Mouse (Mus musculus): ENCODE data around the gene BC017158. TPM values are rescaled to one million over a fixed set of nuclear protein-coding genes. Genes with fewer than 3 reads are reported as not detected.

The BC017158 gene
- total RNA-seq, 2 experiments from 2014 or later = 24.6 to 29.3 TPM

GRCm38 (mm10) chr7:128309216-128309615 lies 11.2 kb upstream of the BC017158 start:
- no peak for DNase-seq

- DNase-seq = no peak
Observed at GRCm38 (mm10) chr7:128307851-128308250, 9.9 kb upstream of the BC017158 start.

DNA sequence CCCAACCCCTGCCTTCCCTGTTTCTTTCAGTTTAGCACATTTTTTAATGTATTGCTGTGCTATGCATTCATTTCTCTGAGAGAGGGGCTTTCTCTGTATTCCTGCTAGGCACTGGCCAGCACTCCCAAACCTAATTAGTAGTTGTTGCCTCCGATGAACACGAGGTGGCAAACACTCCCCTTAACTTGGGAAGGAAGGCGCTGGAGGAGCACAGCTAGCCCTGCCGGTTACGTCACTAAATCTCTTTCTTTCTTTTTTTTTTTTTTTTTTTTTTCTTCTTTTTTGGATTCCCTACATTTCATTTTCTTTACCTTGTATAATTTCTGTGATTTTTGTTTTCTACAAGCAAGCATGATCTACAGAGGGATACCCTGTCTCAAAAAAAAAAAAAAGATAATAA lies 6.9 kb upstream of the BC017158 start:
- DNase-seq = peak; percentile 38

DNA sequence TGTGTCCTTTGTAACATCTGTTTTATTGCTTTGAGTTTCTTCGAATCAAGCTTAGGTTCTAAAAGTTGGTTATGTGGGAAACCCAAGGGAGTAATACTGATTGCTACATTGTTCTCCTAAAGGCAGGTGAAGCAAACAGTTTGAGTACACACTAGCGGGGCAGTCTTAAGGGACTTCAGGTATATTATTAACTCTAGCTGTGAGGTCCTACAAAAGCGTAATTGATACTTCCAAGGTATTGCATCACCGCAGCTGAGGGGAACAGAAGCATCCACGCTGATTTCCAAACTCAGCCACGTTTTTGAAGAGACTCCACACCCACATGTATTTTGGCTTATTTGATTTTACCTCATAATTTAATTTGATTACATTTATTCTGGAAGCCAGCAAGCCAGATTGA lies 6.2 kb upstream of the BC017158 start:
- DNase-seq = no peak

DNA sequence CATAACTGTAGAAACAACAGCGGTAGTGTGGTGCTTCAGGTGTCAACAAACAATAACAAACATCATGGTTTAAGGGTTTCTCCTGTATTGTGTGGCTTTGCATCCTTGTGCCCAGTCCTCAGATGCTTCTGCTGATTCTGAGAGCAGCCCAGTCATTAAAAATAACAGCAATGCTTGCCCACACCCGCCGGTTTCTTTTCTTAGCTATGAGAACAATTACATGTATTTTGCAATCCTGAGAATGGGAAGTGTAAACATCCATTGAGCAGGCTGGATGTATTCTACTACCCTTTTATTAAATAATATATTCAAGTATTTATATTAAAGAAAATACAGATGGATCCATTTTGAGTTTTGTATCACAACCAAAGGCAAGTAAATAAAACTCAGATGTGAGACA lies 4.2 kb upstream of the BC017158 start:
- no peak for DNase-seq

DNA sequence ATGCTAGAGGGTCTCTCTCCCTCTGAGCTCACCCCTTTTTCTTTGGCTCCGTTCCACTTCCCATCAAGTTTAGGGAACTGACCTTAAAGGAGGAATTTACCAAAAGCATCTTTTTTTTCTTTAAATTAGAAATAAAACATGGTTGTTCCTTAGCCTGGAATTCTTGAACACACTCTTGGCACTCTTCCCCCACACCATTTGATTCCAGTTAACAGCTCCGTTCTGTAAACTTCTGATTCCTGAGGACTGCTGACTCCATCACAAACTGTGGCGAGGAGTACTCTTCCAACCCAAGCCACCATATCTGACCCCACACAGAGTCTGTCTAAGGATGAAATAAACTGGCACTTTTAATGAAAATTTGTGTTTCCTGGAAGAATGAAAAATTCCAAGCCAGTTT lies 3.0 kb upstream of the BC017158 start:
- DNase-seq = no peak

GRCm38 (mm10) chr7:128298481-128299342 lies 742 bp upstream of the BC017158 start:
- DNase-seq = no peak

DNA sequence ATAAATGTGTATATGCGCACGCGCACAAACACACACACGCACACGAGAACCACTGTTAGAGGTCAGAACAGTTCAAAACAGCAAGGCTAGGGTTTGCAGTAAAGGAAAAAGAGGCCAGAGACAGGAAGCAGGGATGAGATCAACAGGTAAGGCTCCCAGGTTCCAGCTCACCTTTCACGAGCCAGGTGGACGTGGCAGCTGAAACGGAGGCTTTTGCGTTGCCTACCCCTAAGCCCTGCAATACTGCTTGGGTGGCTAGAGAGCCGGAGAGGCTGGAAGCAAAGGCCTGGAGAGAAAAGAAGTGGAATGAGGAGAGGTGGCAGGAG lies 716 bp downstream of the BC017158 start:
- no peak for DNase-seq

DNA sequence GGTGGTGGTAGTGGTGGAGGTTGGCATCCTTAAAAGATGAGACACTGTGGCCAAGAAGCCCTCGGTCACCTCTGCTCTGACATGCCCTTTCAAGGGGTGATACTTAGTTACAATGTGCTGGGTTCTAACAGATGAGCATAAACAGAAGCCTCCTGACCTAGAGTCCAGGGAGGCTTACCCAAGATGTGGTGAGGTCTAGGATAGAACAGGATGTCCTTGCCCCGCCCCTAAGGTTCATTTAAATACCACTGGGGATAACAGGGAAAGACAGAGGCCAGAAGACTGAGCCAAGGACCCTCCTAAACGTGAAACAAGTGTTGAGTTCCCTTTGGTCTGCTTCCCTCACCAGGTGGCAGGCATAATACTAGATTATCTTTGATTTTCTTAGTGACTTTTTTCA lies 1.5 kb downstream of the BC017158 start:
- no peak for DNase-seq

DNA sequence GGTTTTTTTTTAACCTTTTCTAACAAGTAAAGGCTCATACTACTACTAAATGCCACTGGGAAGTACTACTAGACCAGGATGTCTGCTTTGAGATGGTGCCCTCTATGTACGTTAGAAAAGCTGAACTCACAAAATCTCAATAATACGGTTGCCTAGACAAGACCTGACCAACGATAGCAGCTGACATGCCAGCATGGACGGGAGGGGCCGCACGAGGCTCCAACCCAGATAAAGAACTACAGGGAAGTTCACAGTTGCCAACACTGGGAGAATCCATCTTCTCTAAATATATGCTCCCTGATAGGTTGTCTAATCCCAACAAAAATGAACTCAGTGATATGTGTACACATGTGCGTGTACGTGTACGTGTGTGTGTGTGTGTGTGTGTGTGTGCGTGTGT lies 3.2 kb downstream of the BC017158 start:
- DNase-seq = no peak

DNA sequence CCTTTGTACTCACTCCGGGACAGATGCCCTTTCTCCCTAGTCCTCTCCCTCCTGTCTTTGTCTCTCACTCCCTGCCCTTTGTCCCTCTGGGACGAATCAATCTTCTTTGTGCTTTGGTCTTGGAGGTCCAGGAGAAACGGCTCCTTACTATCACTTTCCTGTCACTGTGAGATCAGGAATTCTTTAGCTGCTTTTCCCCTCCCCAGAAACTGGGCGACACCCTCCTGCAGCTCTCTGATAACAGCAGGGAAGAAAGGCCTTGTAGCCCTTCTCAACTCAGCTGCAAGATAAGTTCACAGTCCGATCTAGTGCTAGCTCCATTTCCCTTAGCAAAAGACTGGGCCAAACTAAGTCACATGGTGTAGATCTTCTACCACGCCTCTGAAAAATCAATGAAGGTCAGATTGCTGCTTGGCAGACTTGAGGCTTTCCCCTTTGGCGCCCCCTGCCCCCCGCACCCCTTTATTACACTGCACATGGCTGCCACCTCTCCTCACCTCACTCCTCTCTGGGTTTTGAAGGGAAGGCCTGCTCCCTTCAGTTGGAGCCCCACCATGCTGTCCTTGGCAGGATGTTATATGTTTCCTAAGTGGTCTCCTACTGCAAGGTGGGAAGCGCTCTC lies 8.9 kb downstream of the BC017158 start:
- peak; percentile 30 for DNase-seq

GRCm38 (mm10) chr7:128285060-128285459 lies 12.9 kb downstream of the BC017158 start:
- DNase-seq = peak; percentile 41

GRCm38 (mm10) chr7:128284047-128284446 lies 13.9 kb downstream of the BC017158 start:
- DNase-seq = no peak

DNA sequence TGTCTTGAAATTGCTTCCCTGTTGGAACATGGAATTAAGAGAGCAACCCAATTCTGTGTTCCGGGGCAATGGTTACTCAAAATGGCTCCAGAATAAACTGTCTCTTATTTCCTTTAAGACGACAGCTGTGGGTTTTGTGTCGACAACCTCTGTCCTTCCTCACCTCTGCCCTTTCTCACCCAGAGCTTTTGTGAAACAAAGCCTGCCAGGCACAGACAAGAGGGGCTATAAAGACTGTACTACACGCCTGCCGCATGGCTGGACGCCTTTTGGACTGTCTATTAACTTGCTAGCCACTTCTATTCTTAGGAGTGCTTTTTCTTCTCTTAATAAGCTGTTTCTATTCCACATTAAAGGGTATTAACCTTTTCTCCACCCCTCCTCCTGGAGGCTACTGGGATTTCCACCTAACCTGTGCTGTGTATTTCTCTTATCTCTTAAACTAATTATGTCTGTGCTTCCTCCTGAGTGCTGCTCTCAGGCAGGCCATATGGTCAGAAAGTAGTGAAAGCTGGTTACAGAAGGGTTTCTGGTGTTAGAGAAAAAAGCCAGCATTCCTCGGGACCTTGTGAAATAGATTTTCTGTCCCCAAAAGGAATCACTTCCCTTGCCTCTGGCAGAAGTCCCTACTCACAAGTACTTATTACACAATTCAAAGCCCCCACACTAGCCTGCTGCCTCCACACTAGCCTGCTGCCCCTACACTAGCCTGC lies 15.3 kb downstream of the BC017158 start:
- DNase-seq = no peak

DNA sequence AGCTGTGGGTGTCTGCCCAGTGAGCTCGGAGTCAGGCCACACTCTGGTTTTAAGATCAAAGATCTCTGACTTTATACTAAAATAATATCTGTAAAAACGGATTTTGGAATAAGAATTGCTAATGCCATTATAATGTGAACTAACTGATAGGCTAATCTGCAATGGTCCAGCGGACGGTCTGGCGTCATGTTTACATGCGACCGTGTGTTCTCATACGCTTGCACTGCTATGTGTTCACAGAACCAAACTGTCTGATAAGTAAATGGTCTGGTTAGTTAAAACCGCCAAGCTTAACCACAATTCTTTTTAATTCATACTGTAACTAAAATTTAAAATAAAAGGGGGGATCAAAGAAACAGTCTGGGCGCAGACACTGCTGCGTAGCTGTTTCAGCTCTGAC lies 16.2 kb downstream of the BC017158 start:
- no peak for DNase-seq

DNA sequence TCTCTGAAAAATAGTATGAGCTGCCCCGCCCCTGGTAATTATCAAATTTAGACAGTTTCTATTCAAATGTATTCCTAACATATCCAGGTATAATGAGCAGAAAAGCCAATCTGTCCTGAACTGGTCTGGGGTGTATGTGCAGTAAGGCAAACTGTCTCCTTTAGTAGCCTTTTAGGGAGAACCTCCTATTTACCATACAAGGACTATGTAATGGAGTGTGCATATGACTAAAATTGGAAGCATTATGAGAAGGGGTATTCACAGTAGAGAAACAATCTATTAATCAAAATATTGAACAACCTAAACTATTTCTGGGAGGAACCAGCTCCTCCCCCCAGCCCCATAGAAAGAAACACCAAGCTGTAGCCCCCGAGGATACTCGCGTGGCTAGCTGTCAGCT lies 18.2 kb downstream of the BC017158 start:
- no peak for DNase-seq

DNA sequence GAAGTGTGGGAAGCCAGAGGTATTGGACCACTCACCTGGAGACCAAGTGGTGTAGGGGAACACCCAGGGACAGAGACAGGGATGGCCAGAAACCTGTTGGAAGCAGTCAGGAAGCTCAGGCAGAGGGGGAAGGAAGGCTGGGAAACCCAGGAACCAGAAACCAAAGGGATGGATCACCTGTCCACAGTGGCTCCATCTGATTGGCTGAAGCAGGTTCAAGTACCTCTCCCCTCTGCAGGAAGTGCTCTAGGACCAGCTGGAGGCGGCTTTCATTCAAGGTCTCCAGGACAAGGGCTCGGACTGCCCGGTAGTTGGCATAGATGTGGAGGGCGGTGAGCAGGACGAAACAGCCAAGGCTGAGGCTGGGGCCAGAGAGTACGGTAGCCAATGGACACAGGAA lies 21.9 kb downstream of the BC017158 start:
- DNase-seq = no peak

DNA sequence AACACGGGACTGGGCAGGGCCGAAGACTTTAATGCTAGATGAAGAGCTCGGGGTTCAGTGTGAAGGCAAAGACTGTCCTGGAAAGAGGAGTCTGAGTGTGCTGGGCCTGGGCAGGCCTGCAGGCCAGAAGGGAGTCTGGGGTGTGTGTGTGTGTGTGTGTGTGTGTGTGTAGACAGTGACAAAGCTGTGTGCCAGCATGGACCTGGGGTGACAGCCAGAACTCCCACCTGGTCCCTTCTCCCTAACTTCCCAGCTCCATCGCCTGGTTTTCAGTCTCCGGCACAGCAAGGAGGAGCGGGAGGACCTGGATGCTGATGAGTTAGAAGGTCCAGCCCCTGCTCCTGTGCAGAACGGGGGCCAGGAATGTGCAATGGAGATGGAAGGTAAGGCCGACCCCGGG lies 26.5 kb downstream of the BC017158 start:
- DNase-seq = no peak

DNA sequence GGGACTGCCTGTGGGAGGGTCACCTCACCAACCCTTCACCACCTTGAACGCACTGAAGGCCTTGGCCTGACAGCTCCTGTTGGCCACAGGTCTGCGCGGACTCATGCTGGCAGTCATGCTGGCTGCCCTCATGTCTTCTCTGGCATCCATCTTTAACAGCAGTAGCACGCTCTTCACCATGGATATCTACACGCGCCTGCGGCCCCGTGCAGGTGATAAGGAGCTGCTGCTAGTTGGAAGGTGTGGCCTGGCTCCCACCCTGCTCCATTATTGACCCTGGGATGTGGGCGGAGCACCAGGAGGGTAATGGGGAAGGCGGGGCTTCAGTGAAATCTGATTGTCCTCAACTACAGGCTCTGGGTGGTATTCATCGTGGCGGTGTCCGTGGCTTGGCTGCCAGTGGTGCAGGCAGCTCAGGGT lies 27.5 kb downstream of the BC017158 start:
- no peak for DNase-seq

DNA sequence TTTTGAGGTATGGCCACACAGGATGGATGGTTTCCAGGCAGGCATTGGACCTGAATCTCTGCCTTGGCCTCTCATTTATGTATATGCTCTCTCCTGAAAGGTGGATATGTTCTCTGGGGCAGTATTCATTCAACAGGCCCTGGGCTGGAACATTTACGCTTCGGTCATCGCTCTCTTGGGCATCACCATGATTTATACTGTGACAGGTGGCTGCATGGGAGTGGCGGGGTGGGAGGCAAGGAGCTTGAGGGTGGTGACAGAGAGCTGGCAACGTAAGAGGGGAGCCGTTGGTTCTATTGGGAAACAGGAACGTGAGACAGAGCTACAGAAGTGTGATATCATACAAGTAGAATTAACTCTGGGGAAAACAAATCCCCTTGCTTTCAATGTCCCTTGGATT lies 30.2 kb downstream of the BC017158 start:
- no peak for DNase-seq

- no peak for DNase-seq
Observed at GRCm38 (mm10) chr7:128267391-128267790, 30.6 kb downstream of the BC017158 start.

DNA sequence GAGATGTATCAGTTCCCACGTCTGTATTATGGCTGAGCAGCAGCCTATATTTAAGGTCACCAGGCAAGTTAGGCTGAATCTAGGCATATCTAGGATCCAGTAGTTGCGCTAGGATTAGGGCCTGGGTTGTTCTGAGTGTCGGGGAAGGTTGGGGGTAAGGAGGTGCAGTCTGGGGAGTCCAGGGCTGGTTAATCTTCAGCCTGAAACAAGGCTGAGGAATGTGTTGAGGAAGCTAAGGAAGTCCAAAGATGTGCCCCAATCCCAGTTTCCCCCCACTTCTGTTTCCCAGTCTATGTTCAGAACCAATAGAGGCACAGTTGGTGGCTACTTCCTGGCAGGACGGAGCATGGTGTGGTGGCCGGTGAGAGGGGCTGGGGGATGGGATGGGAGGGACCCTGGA lies 31.9 kb downstream of the BC017158 start:
- DNase-seq = no peak

- DNase-seq = no peak
Observed at GRCm38 (mm10) chr7:128265411-128265810, 32.6 kb downstream of the BC017158 start, which contains the start of gene Slc5a2. Gene Slc5a2 (plus strand): TSS chr7:128265657.
